Mouse (Mus musculus) myocyte (in vitro differentiated cells): ENCODE data around the gene Bicd2. TPM values are rescaled to one million over a fixed set of nuclear protein-coding genes. Genes with fewer than 3 reads are reported as not detected.

Source experiments
- H3K27me3 ChIP-seq: one replicate; pipeline ENCODE4 v1.6.1; 2011; ENCODE audit not compliant: control insufficient read depth, insufficient read depth, insufficient read length
- H3K36me3 ChIP-seq: one replicate; pipeline ENCODE4 v1.6.1; 2011; ENCODE audit not compliant: control insufficient read depth, insufficient read depth
- H3K4me2 ChIP-seq: one replicate; pipeline ENCODE4 v1.6.1; 2011; ENCODE audit warnings: low read depth, control low read depth
- H3K4me3 ChIP-seq: one replicate; pipeline ENCODE4 v1.5.1; 2011; ENCODE audit warnings: mild to moderate bottlenecking, control low read depth, moderate library complexity
- H3K79me2 ChIP-seq: one replicate; pipeline ENCODE4 v1.6.1; 2011; ENCODE audit not compliant: control insufficient read depth, insufficient read depth
- H3ac ChIP-seq: one replicate; pipeline ENCODE4 v1.6.1; 2011; ENCODE audit not compliant: control insufficient read depth, insufficient read length
- CEBPB ChIP-seq: IDR thresholded peaks from 2 replicates; pipeline ENCODE4 v1.6.1; 2011; ENCODE audit warnings: mild to moderate bottlenecking, moderate library complexity; ENCODE audit not compliant: poor library complexity, insufficient read depth, severe bottlenecking
- E2F4 ChIP-seq: IDR thresholded peaks from one replicate; pipeline ENCODE4 v1.6.1; 2011; ENCODE audit warnings: mild to moderate bottlenecking, control low read depth, moderate library complexity; ENCODE audit not compliant: insufficient read depth
- MAX ChIP-seq: IDR thresholded peaks from one replicate; pipeline ENCODE4 v1.6.1; 2011; ENCODE audit warnings: low read depth, mild to moderate bottlenecking, control low read depth
- MYOD1 ChIP-seq, 3 experiments: IDR thresholded peaks; one replicate each; pipeline ENCODE4 v1.6.1; 2011; ENCODE audit warnings: control low read depth in 2 of 3, low read depth in 2 of 3, mild to moderate bottlenecking in 2 of 3, moderate library complexity in 1 of 3; ENCODE audit not compliant: insufficient read length in 2 of 3, control insufficient read depth in 1 of 3
- MYOG ChIP-seq, 3 experiments: IDR thresholded peaks; one replicate each; pipeline ENCODE4 v1.6.1; 2011; ENCODE audit warnings: control low read depth in 2 of 3, low read depth in 2 of 3, mild to moderate bottlenecking in 2 of 3; ENCODE audit not compliant: insufficient read length in 2 of 3, control insufficient read depth in 1 of 3, insufficient read depth in 1 of 3
- POLR2A ChIP-seq: IDR thresholded peaks from one replicate; pipeline ENCODE4 v1.6.1; 2011; ENCODE audit warnings: low read depth, mild to moderate bottlenecking, control low read depth, moderate library complexity; ENCODE audit not compliant: insufficient read length
- POLR2AphosphoS2 ChIP-seq: IDR thresholded peaks from one replicate; pipeline ENCODE4 v1.6.1; 2011; ENCODE audit warnings: low read depth, control low read depth; ENCODE audit not compliant: insufficient read length
- REST ChIP-seq: IDR thresholded peaks from one replicate; pipeline ENCODE4 v1.6.1; 2011; ENCODE audit warnings: mild to moderate bottlenecking, control low read depth, moderate library complexity; ENCODE audit not compliant: insufficient read depth, insufficient read length
- SRF ChIP-seq: IDR thresholded peaks from one replicate; pipeline ENCODE4 v1.6.1; 2011; ENCODE audit warnings: low read depth; ENCODE audit not compliant: control insufficient read depth, insufficient read length
- TCF12 ChIP-seq: IDR thresholded peaks from one replicate; pipeline ENCODE4 v1.6.1; 2011; ENCODE audit warnings: mild to moderate bottlenecking, control low read depth; ENCODE audit not compliant: poor library complexity, insufficient read depth, severe bottlenecking
- TCF3 ChIP-seq: IDR thresholded peaks from one replicate; pipeline ENCODE4 v1.6.1; 2011; ENCODE audit warnings: low read depth, control low read depth; ENCODE audit not compliant: insufficient read length
- USF1 ChIP-seq: IDR thresholded peaks from one replicate; pipeline ENCODE4 v1.6.1; 2011; ENCODE audit warnings: low read depth, mild to moderate bottlenecking, control low read depth, moderate library complexity
- polyA plus RNA-seq: library from polyadenylated mRNA; unstranded; fragments of >200 nt; fragmentation: generic; extraction: Trizol; gene quantifications from one replicate; pipeline ENCODE4 v1.2.1, GENCODE M21; 2012; ENCODE audit warnings: missing spikeins

Bicd2 gene
- polyA plus RNA-seq, 1 experiment, result 94.9 TPM

GRCm38 (mm10) chr13:49398191-49398590, 56.8 kb downstream of the Bicd2 start:
- Histone ChIP-seq H3K27me3 (no peaks in the 10 kb centered on the region), H3K79me2 (no peaks in the 10 kb centered on the region), H3K4me3 (no peak overlapping the region), H3ac (no peak overlapping the region), H3K36me3 (no peaks in the 10 kb centered on the region), H3K4me2 (no peak overlapping the region)
- no peak for TF ChIP-seq CEBPB
- TF ChIP-seq USF1, result no peak
- no peak for TF ChIP-seq TCF3
- no peak for TF ChIP-seq SRF
- TF ChIP-seq MYOD1 (IDR thresholded peaks at IDR 0.05; ENCODE audit: control insufficient read depth in 1 of 3, insufficient read length in 2 of 3, low read depth in 2 of 3), result no peak
- no peak for TF ChIP-seq TCF12
- no peak for TF ChIP-seq REST
- TF ChIP-seq MAX, result no peak
- no peak for TF ChIP-seq POLR2AphosphoS2
- TF ChIP-seq E2F4, result no peak
- no peak for TF ChIP-seq POLR2A
- no peak for TF ChIP-seq MYOG (IDR thresholded peaks at IDR 0.05; ENCODE audit: control insufficient read depth in 1 of 3, insufficient read depth in 1 of 3, insufficient read length in 2 of 3, low read depth in 2 of 3)

- no peak overlapping the region for H3K4me2 ChIP-seq
- H3K27me3 ChIP-seq, result no peaks in the 10 kb centered on the region
- no peaks in the 10 kb centered on the region for H3K79me2 ChIP-seq
- no peak overlapping the region for H3K4me3 ChIP-seq
- no peaks in the 10 kb centered on the region for H3K36me3 ChIP-seq
- TF ChIP-seq MYOD1 (IDR thresholded peaks at IDR 0.05; ENCODE audit: control insufficient read depth in 1 of 3, insufficient read length in 2 of 3, low read depth in 2 of 3) (peak in 1 of 3 experiments; percentile 54), POLR2AphosphoS2 (no peak), MYOG (IDR thresholded peaks at IDR 0.05; ENCODE audit: control insufficient read depth in 1 of 3, insufficient read depth in 1 of 3, insufficient read length in 2 of 3, low read depth in 2 of 3) (peak in 1 of 3 experiments; percentile 42), TCF12 (no peak), SRF (no peak), MAX (no peak)
- H3ac ChIP-seq, result no peak overlapping the region
Observed at GRCm38 (mm10) chr13:49400139-49400538, 58.8 kb downstream of the Bicd2 start.

GRCm38 (mm10) chr13:49402628-49403027, 61.2 kb downstream of the Bicd2 start:
- TF ChIP-seq POLR2AphosphoS2 (no peak), MYOG (IDR thresholded peaks at IDR 0.05; ENCODE audit: control insufficient read depth in 1 of 3, insufficient read depth in 1 of 3, insufficient read length in 2 of 3, low read depth in 2 of 3) (no peak), SRF (no peak), USF1 (no peak), TCF3 (no peak), TCF12 (no peak), E2F4 (no peak), CEBPB (no peak), MAX (no peak), REST (no peak), POLR2A (no peak), MYOD1 (IDR thresholded peaks at IDR 0.05; ENCODE audit: control insufficient read depth in 1 of 3, insufficient read length in 2 of 3, low read depth in 2 of 3) (no peak)
- Histone ChIP-seq H3K79me2 (no peaks in the 10 kb centered on the region), H3ac (no peak overlapping the region), H3K27me3 (no peaks in the 10 kb centered on the region), H3K4me3 (no peak overlapping the region), H3K36me3 (no peaks in the 10 kb centered on the region), H3K4me2 (no peak overlapping the region)

- Histone ChIP-seq H3K36me3 (no peaks in the 10 kb centered on the region), H3K4me3 (no peak overlapping the region), H3K4me2 (no peak overlapping the region), H3K27me3 (no peaks in the 10 kb centered on the region), H3K79me2 (no peaks in the 10 kb centered on the region), H3ac (no peak overlapping the region)
- TF ChIP-seq USF1, result no peak
- no peak for TF ChIP-seq POLR2A
- no peak for TF ChIP-seq REST
Observed at GRCm38 (mm10) chr13:49407795-49408194, 66.4 kb downstream of the Bicd2 start.

GRCm38 (mm10) chr13:49420754-49421605, 79.6 kb downstream of the Bicd2 start, which contains the start of gene Ippk:
TSS of gene Ippk (plus strand) at chr13:49421249.
- TF ChIP-seq MYOG (IDR thresholded peaks at IDR 0.05; ENCODE audit: control insufficient read depth in 1 of 3, insufficient read depth in 1 of 3, insufficient read length in 2 of 3, low read depth in 2 of 3) (peak in 2 of 3 experiments; percentile 18 to 54), SRF (peak; percentile 84), POLR2AphosphoS2 (peak; percentile 90), MYOD1 (IDR thresholded peaks at IDR 0.05; ENCODE audit: control insufficient read depth in 1 of 3, insufficient read length in 2 of 3, low read depth in 2 of 3) (peak in 1 of 3 experiments; percentile 14), TCF12 (no peak), POLR2A (peak; percentile 94)
- peak within 1 kb of the TSS; percentile 97 for H3K4me2 ChIP-seq
- H3K36me3 ChIP-seq, result no peaks in the 10 kb centered on the region
- peak within 1 kb of the TSS; percentile 85 for H3K4me3 ChIP-seq
- H3K79me2 ChIP-seq, result peaks cover 52% of the 10 kb centered on the region
- H3ac ChIP-seq, result peak within 1 kb of the TSS; percentile 55
- H3K27me3 ChIP-seq, result peaks cover 5% of the 10 kb centered on the region
